ENCODE assay signal across 8 mouse cellular contexts in genomic region chr11:49242944-49243626, GRCm38 (mm10). TPM values are rescaled to one million over a fixed set of nuclear protein-coding genes. Genes with fewer than 3 reads are reported as not detected.
DNase-seq lines count a peak whose midpoint lies in the region; ATAC-seq and TF ChIP-seq lines count a peak whose summit lies in the region.

No protein-coding gene starts in this region.

- H3K9me3 ChIP-seq in kidney, embryonic 14.5 days (ENCODE audit: control insufficient read depth, low read length), result 0 out of 2 replicates have a peak, but pooled peaks cover 3% of the 10 kb centered on the region
- no peaks in the 10 kb centered on the region for H3K9me3 ChIP-seq in hindbrain, embryonic 11.5 days (ENCODE audit: control insufficient read depth, low read length)
- H3K9me3 ChIP-seq in midbrain, embryonic 12.5 days, result no peaks in the 10 kb centered on the region

- H3K9ac ChIP-seq in kidney, embryonic 14.5 days (ENCODE audit: low read depth, low read length), result peak overlapping the region; percentile 53
- peak overlapping the region; percentile 69 for H3K9ac ChIP-seq in hindbrain, embryonic 11.5 days (ENCODE audit: low read depth, low read length)
- H3K9ac ChIP-seq in midbrain, embryonic 12.5 days (replicated peaks), result peak overlapping the region; percentile 65

- H3K36me3 ChIP-seq in kidney, embryonic 14.5 days (ENCODE audit: control insufficient read depth, insufficient read depth, low read length), result no peaks in the 10 kb centered on the region
- no peaks in the 10 kb centered on the region for H3K36me3 ChIP-seq in hindbrain, embryonic 11.5 days (ENCODE audit: control insufficient read depth, insufficient read depth, low read length)
- H3K36me3 ChIP-seq in midbrain, embryonic 12.5 days, result no peaks in the 10 kb centered on the region

- DNase-seq in kidney, postnatal 10 days, result no peak
- DNase-seq in hindbrain, embryonic 11.5 days (ENCODE audit: low spot score), result no peak
- no peak for DNase-seq in cerebellum, adult 9-10 months
- DNase-seq in left cerebral cortex, adult 8-10 months (ENCODE audit: low spot score in 2 of 2), result no peak
- no peak for DNase-seq in right cerebral cortex, postnatal 14 days

- no peak for TF ChIP-seq POLR2A in bone marrow macrophage, adult 2 months (IDR thresholded peaks at IDR 0.05; ENCODE audit: borderline replicate concordance, low read depth, low read length)

- peak overlapping the region; percentile 51 for H3K4me3 ChIP-seq in kidney, embryonic 14.5 days (ENCODE audit: low read length)
- H3K4me3 ChIP-seq in bone marrow macrophage, adult 2 months (ENCODE audit: insufficient read depth, low read length), result peak overlapping the region; percentile 54
- peak overlapping the region; percentile 55 for H3K4me3 ChIP-seq in hindbrain, embryonic 11.5 days (ENCODE audit: low read depth, low read length)
- peak overlapping the region; percentile 56 for H3K4me3 ChIP-seq in midbrain, embryonic 12.5 days

- peak overlapping the region; percentile 67 for H3K4me2 ChIP-seq in kidney, embryonic 14.5 days (replicated peaks; ENCODE audit: low read depth, low read length)
- H3K4me2 ChIP-seq in hindbrain, embryonic 11.5 days (replicated peaks; ENCODE audit: low read depth, low read length), result peak overlapping the region; percentile 63
- H3K4me2 ChIP-seq in midbrain, embryonic 12.5 days (replicated peaks), result peak overlapping the region; percentile 67

- no peaks in the 10 kb centered on the region for H3K27me3 ChIP-seq in kidney, embryonic 14.5 days (ENCODE audit: control insufficient read depth, insufficient read depth, low read length)
- no peaks in the 10 kb centered on the region for H3K27me3 ChIP-seq in hindbrain, embryonic 11.5 days (ENCODE audit: control insufficient read depth, insufficient read depth, low read length)
- H3K27me3 ChIP-seq in midbrain, embryonic 12.5 days, result no peaks in the 10 kb centered on the region

- TF ChIP-seq CTCF in bone marrow macrophage, adult 2 months (IDR thresholded peaks at IDR 0.05; ENCODE audit: low read depth, low read length), result no peak

- 23% methylated on average over 11 of the region's 11 CpGs for WGBS in kidney, embryonic 14.5 days
- 24% methylated on average over 11 of the region's 11 CpGs for WGBS in hindbrain, embryonic 11.5 days
- WGBS in midbrain, embryonic 12.5 days, result 23% methylated on average over 11 of the region's 11 CpGs

- ATAC-seq in kidney, embryonic 14.5 days (ENCODE audit: low FRiP score, low TSS enrichment), result 0 out of 2 replicates have a peak, but pooled peaks have one; percentile 0
- peak; percentile 7 for ATAC-seq in hindbrain, embryonic 11.5 days (ENCODE audit: low FRiP score)
- peak; percentile 5 for ATAC-seq in midbrain, embryonic 12.5 days (ENCODE audit: low FRiP score, low read depth)

- H3K27ac ChIP-seq in kidney, embryonic 14.5 days (ENCODE audit: low read depth, low read length), result peak overlapping the region; percentile 80
- peak overlapping the region; percentile 36 for H3K27ac ChIP-seq in bone marrow macrophage, adult 2 months (ENCODE audit: insufficient read depth, low read depth, low read length)
- H3K27ac ChIP-seq in hindbrain, embryonic 11.5 days (ENCODE audit: low read depth, low read length), result peak overlapping the region; percentile 93
- peak overlapping the region; percentile 91 for H3K27ac ChIP-seq in midbrain, embryonic 12.5 days (replicated peaks)

- peaks cover 16% of the 10 kb centered on the region for H3K4me1 ChIP-seq in kidney, embryonic 14.5 days (ENCODE audit: control insufficient read depth, insufficient read depth, low read length)
- peaks cover 27% of the 10 kb centered on the region for H3K4me1 ChIP-seq in bone marrow macrophage, adult 2 months (ENCODE audit: control insufficient read depth, insufficient read depth, low read length)
- no peaks in the 10 kb centered on the region; the same call in 1 of the 2 replicates for H3K4me1 ChIP-seq in hindbrain, embryonic 11.5 days (replicated peaks; ENCODE audit: control insufficient read depth, insufficient read depth, low read length)
- peaks cover 24% of the 10 kb centered on the region for H3K4me1 ChIP-seq in midbrain, embryonic 12.5 days

RNA-seq across cellular contexts. Expression of gene Mgat1, which starts 0.9 kb away (rescaled TPM):
- polyA plus RNA-seq in kidney, embryonic 14.5 days (2014; fragmentation: Nextera tagmentation; extraction: Ambion mirVana), result 43.8 and 55.3 TPM in 2 replicates
- polyA plus RNA-seq in bone marrow macrophage, adult 2 months (2012; ENCODE audit: insufficient read depth, insufficient read length, missing spikeins), result 76.3 and 89.8 TPM in 2 replicates
- 28.7 and 31.0 TPM in 2 replicates for polyA plus RNA-seq in hindbrain, embryonic 11.5 days (2014; fragmentation: Nextera tagmentation; extraction: Ambion mirVana)
- polyA plus RNA-seq in midbrain, embryonic 12.5 days (2016; fragmentation: Nextera tagmentation; extraction: Ambion mirVana), result 33.5 and 39.0 TPM in 2 replicates
- 10 to 100 TPM; 65.9 to 72.3 (median 69.2) TPM for total RNA-seq in left cerebral cortex, adult 8-10 months (2022)

RNA-seq across cellular contexts. Expression of gene Olfr1393, which starts 35.0 kb away (rescaled TPM):
- polyA plus RNA-seq in kidney, embryonic 14.5 days (2014; fragmentation: Nextera tagmentation; extraction: Ambion mirVana), result not detected in 2 replicates
- not detected in 2 replicates for polyA plus RNA-seq in bone marrow macrophage, adult 2 months (2012; ENCODE audit: insufficient read depth, insufficient read length, missing spikeins)
- polyA plus RNA-seq in hindbrain, embryonic 11.5 days (2014; fragmentation: Nextera tagmentation; extraction: Ambion mirVana), result not detected in 2 replicates
- polyA plus RNA-seq in midbrain, embryonic 12.5 days (2016; fragmentation: Nextera tagmentation; extraction: Ambion mirVana), result 0.06 TPM in 1 of 2 replicates, not detected in the other
- 1 to 10 TPM in 2 of 4 experiments, under 1 TPM in 2; 0.65 to 1.1 (median 0.84) TPM for total RNA-seq in left cerebral cortex, adult 8-10 months (2022)

RNA-seq across cellular contexts. Expression of gene Zfp62, which starts 40.0 kb away (rescaled TPM):
- 27.6 and 51.1 TPM in 2 replicates for polyA plus RNA-seq in kidney, embryonic 14.5 days (2014; fragmentation: Nextera tagmentation; extraction: Ambion mirVana)
- 28.4 and 30.8 TPM in 2 replicates for polyA plus RNA-seq in bone marrow macrophage, adult 2 months (2012; ENCODE audit: insufficient read depth, insufficient read length, missing spikeins)
- polyA plus RNA-seq in hindbrain, embryonic 11.5 days (2014; fragmentation: Nextera tagmentation; extraction: Ambion mirVana), result 59.0 and 63.2 TPM in 2 replicates
- polyA plus RNA-seq in midbrain, embryonic 12.5 days (2016; fragmentation: Nextera tagmentation; extraction: Ambion mirVana), result 60.8 and 63.3 TPM in 2 replicates
- total RNA-seq in left cerebral cortex, adult 8-10 months (2022), result 10 to 100 TPM; 64.1 to 83.4 (median 73.4) TPM

RNA-seq across cellular contexts. Expression of gene Olfr1392, which starts 42.0 kb away (rescaled TPM):
- not detected in 2 replicates for polyA plus RNA-seq in kidney, embryonic 14.5 days (2014; fragmentation: Nextera tagmentation; extraction: Ambion mirVana)
- polyA plus RNA-seq in bone marrow macrophage, adult 2 months (2012; ENCODE audit: insufficient read depth, insufficient read length, missing spikeins), result not detected in 2 replicates
- not detected in 2 replicates for polyA plus RNA-seq in hindbrain, embryonic 11.5 days (2014; fragmentation: Nextera tagmentation; extraction: Ambion mirVana)
- polyA plus RNA-seq in midbrain, embryonic 12.5 days (2016; fragmentation: Nextera tagmentation; extraction: Ambion mirVana), result 0.06 TPM in 1 of 2 replicates, not detected in the other
- under 1 TPM in 3 of 4 experiments, not detected in 1; 0.18 to 0.28 (median 0.23) TPM for total RNA-seq in left cerebral cortex, adult 8-10 months (2022)

RNA-seq across cellular contexts. Expression of gene Btnl9, which starts 56.1 kb away (rescaled TPM):
- 1.6 and 3.1 TPM in 2 replicates for polyA plus RNA-seq in kidney, embryonic 14.5 days (2014; fragmentation: Nextera tagmentation; extraction: Ambion mirVana)
- 0.15 TPM in 1 of 2 replicates, not detected in the other for polyA plus RNA-seq in bone marrow macrophage, adult 2 months (2012; ENCODE audit: insufficient read depth, insufficient read length, missing spikeins)
- polyA plus RNA-seq in hindbrain, embryonic 11.5 days (2014; fragmentation: Nextera tagmentation; extraction: Ambion mirVana), result 0.10 TPM in 1 of 2 replicates, not detected in the other
- polyA plus RNA-seq in midbrain, embryonic 12.5 days (2016; fragmentation: Nextera tagmentation; extraction: Ambion mirVana), result 0.04 TPM in 1 of 2 replicates, not detected in the other
- under 1 TPM in 1 of 4 experiments, not detected in 3; 0.09 TPM for total RNA-seq in left cerebral cortex, adult 8-10 months (2022)

Comparison
In these comparisons a context has a peak if more than half of its experiments do, and no peak if none do; other contexts are left out.
1. H3K27ac ChIP-seq: peak in every context shown above with its lines; median percentile 93 in hindbrain, embryonic 11.5 days; 91 in midbrain, embryonic 12.5 days; 80 in kidney, embryonic 14.5 days; 36 in bone marrow macrophage, adult 2 months.